Mouse (Mus musculus): Measurements from ENCODE around the gene Gnat1.

GRCm38 (mm10) chr9:107662342-107662741, 17.2 kb downstream of the Gnat1 start:
- TF ChIP-seq POLR2A (IDR thresholded peaks at IDR 0.05; ENCODE audit: borderline replicate concordance, insufficient read depth, low read length) (no peak), CTCF (IDR thresholded peaks at IDR 0.05; ENCODE audit: borderline replicate concordance, insufficient read depth, low read depth, low read length) (no peak)

Measured in cerebellum, adult 2 months (tissue).